Mouse (Mus musculus): ENCODE measurements around the gene Pla2r1. TPM values are rescaled to one million over a fixed set of nuclear protein-coding genes. Genes with fewer than 3 reads are reported as not detected.
A peak's percentile ranks its signal among the peaks of the same experiment; 100 is the strongest.

Gene Pla2r1
- polyA plus RNA-seq, 1 experiment: 0.38 TPM

- TF ChIP-seq POLR2A (IDR thresholded peaks at IDR 0.05; ENCODE audit: borderline replicate concordance, extremely low read depth, insufficient read depth, insufficient read length, poor library complexity, severe bottlenecking) (no peak), CTCF (IDR thresholded peaks at IDR 0.05; ENCODE audit: borderline replicate concordance, extremely low read depth, insufficient read depth, insufficient read length) (no peak)
- DNase-seq (ENCODE audit: low read depth): no peak
These were observed 11.4 kb downstream of the Pla2r1 start for GRCm38 (mm10) chr2:60541745-60542144.

- no peak for TF ChIP-seq CTCF (IDR thresholded peaks at IDR 0.05; ENCODE audit: borderline replicate concordance, extremely low read depth, insufficient read depth, insufficient read length)
- no peak for TF ChIP-seq POLR2A (IDR thresholded peaks at IDR 0.05; ENCODE audit: borderline replicate concordance, extremely low read depth, insufficient read depth, insufficient read length, poor library complexity, severe bottlenecking)
- DNase-seq (ENCODE audit: low read depth): no peak
These were observed 12.8 kb downstream of the Pla2r1 start for GRCm38 (mm10) chr2:60540346-60540745.

GRCm38 (mm10) chr2:60538710-60539109, 14.4 kb downstream of the Pla2r1 start:
- peak; percentile 70 for DNase-seq (ENCODE audit: low read depth)
- TF ChIP-seq CTCF (IDR thresholded peaks at IDR 0.05; ENCODE audit: borderline replicate concordance, extremely low read depth, insufficient read depth, insufficient read length) (no peak), POLR2A (IDR thresholded peaks at IDR 0.05; ENCODE audit: borderline replicate concordance, extremely low read depth, insufficient read depth, insufficient read length, poor library complexity, severe bottlenecking) (no peak)

GRCm38 (mm10) chr2:60538274-60538673, 14.8 kb downstream of the Pla2r1 start:
- TF ChIP-seq CTCF (IDR thresholded peaks at IDR 0.05; ENCODE audit: borderline replicate concordance, extremely low read depth, insufficient read depth, insufficient read length): no peak
- no peak for TF ChIP-seq POLR2A (IDR thresholded peaks at IDR 0.05; ENCODE audit: borderline replicate concordance, extremely low read depth, insufficient read depth, insufficient read length, poor library complexity, severe bottlenecking)
- DNase-seq (ENCODE audit: low read depth): peak; percentile 42

- peak; percentile 43 for DNase-seq (ENCODE audit: low read depth)
- TF ChIP-seq CTCF (IDR thresholded peaks at IDR 0.05; ENCODE audit: borderline replicate concordance, extremely low read depth, insufficient read depth, insufficient read length) (no peak), POLR2A (IDR thresholded peaks at IDR 0.05; ENCODE audit: borderline replicate concordance, extremely low read depth, insufficient read depth, insufficient read length, poor library complexity, severe bottlenecking) (no peak)
These were observed 18.4 kb downstream of the Pla2r1 start for GRCm38 (mm10) chr2:60534755-60535154.

GRCm38 (mm10) chr2:60533026-60533425, 20.1 kb downstream of the Pla2r1 start:
- no peak for TF ChIP-seq POLR2A (IDR thresholded peaks at IDR 0.05; ENCODE audit: borderline replicate concordance, extremely low read depth, insufficient read depth, insufficient read length, poor library complexity, severe bottlenecking)
- no peak for TF ChIP-seq CTCF (IDR thresholded peaks at IDR 0.05; ENCODE audit: borderline replicate concordance, extremely low read depth, insufficient read depth, insufficient read length)
- DNase-seq (ENCODE audit: low read depth): no peak

GRCm38 (mm10) chr2:60532495-60532894, 20.6 kb downstream of the Pla2r1 start:
- DNase-seq (ENCODE audit: low read depth): no peak
- TF ChIP-seq CTCF (IDR thresholded peaks at IDR 0.05; ENCODE audit: borderline replicate concordance, extremely low read depth, insufficient read depth, insufficient read length) (no peak), POLR2A (IDR thresholded peaks at IDR 0.05; ENCODE audit: borderline replicate concordance, extremely low read depth, insufficient read depth, insufficient read length, poor library complexity, severe bottlenecking) (no peak)

- DNase-seq (ENCODE audit: low read depth): no peak
- TF ChIP-seq CTCF (IDR thresholded peaks at IDR 0.05; ENCODE audit: borderline replicate concordance, extremely low read depth, insufficient read depth, insufficient read length) (no peak), POLR2A (IDR thresholded peaks at IDR 0.05; ENCODE audit: borderline replicate concordance, extremely low read depth, insufficient read depth, insufficient read length, poor library complexity, severe bottlenecking) (no peak)
These were observed 37.3 kb downstream of the Pla2r1 start for GRCm38 (mm10) chr2:60515817-60516216.

- TF ChIP-seq CTCF (IDR thresholded peaks at IDR 0.05; ENCODE audit: borderline replicate concordance, extremely low read depth, insufficient read depth, insufficient read length) (peak; percentile 37; the same call in 1 of the 2 replicates), POLR2A (IDR thresholded peaks at IDR 0.05; ENCODE audit: borderline replicate concordance, extremely low read depth, insufficient read depth, insufficient read length, poor library complexity, severe bottlenecking) (no peak)
- DNase-seq (ENCODE audit: low read depth): no peak
These were observed 38.2 kb downstream of the Pla2r1 start for GRCm38 (mm10) chr2:60514863-60515262.

GRCm38 (mm10) chr2:60510718-60511117, 42.4 kb downstream of the Pla2r1 start:
- no peak for DNase-seq (ENCODE audit: low read depth)
- TF ChIP-seq POLR2A (IDR thresholded peaks at IDR 0.05; ENCODE audit: borderline replicate concordance, extremely low read depth, insufficient read depth, insufficient read length, poor library complexity, severe bottlenecking) (no peak), CTCF (IDR thresholded peaks at IDR 0.05; ENCODE audit: borderline replicate concordance, extremely low read depth, insufficient read depth, insufficient read length) (no peak)

GRCm38 (mm10) chr2:60505145-60505544, 48.0 kb downstream of the Pla2r1 start:
- DNase-seq (ENCODE audit: low read depth): peak; percentile 24
- TF ChIP-seq POLR2A (IDR thresholded peaks at IDR 0.05; ENCODE audit: borderline replicate concordance, extremely low read depth, insufficient read depth, insufficient read length, poor library complexity, severe bottlenecking): no peak

- TF ChIP-seq POLR2A (IDR thresholded peaks at IDR 0.05; ENCODE audit: borderline replicate concordance, extremely low read depth, insufficient read depth, insufficient read length, poor library complexity, severe bottlenecking) (no peak), CTCF (IDR thresholded peaks at IDR 0.05; ENCODE audit: borderline replicate concordance, extremely low read depth, insufficient read depth, insufficient read length) (no peak)
- DNase-seq (ENCODE audit: low read depth): no peak
These were observed 48.4 kb downstream of the Pla2r1 start for GRCm38 (mm10) chr2:60504718-60505117.
